Mouse (Mus musculus): ENCODE results near the gene Nin. TPM values are rescaled to one million over a fixed set of nuclear protein-coding genes. Genes with fewer than 3 reads are reported as not detected.

The Nin gene
- polyA plus RNA-seq, 1 experiment, result 0.36 TPM

DNA sequence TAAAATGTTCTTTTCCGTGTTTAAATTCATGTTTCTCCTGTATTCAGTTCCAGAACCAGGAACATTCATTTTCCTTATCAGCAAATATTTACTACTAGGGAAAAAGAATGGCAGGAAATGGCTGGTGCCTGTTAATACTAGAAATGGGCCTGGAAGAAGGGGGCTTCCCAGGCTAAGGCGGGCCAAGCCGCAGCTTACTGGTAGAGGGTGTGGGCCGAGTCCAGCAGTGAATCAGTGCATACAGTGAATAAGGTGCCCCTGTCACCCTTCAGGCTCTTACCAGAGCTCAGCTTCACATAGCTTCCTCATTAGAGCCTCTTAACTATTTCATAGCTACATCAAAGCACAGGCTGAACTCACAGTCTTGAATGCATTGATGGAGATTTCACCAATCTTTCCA lies 89.9 kb downstream of the Nin start:
- H3K36me3 ChIP-seq (ENCODE audit: control insufficient read depth, insufficient read depth, low read length), result no peaks in the 10 kb centered on the region
- TF ChIP-seq POLR2A (IDR thresholded peaks at IDR 0.05; ENCODE audit: control insufficient read depth, low read depth, low read length) (no peak), CTCF (IDR thresholded peaks at IDR 0.05; ENCODE audit: control insufficient read depth, insufficient read depth, insufficient replicate concordance, low read depth, low read length) (no peak)

DNA sequence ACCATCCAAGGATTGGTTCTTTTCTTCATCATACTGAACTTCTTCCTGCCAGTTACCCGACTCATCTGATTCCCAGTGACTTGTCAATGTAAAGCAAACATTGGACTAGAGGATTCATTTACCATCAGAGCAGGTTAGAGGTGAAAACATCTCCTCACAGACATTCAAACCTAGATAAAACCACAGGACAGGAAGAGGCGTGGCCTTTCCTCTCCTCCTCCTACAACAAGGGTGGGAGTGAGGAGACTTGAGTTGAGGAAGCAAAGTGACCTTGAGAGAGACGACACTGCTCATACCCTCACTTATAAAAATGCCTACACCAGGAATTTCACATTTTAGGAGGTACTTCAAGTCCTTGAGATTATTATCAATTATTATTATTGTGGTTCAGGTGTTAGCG lies 95.4 kb downstream of the Nin start:
- no peak overlapping the region for H3K27ac ChIP-seq (ENCODE audit: control insufficient read depth, insufficient read depth, low read depth, low read length)
- no peak overlapping the region for H3K4me3 ChIP-seq (ENCODE audit: control insufficient read depth, low read depth, low read length)
- no peaks in the 10 kb centered on the region for H3K27me3 ChIP-seq (ENCODE audit: control insufficient read depth, insufficient read depth, low read length)
- H3K36me3 ChIP-seq (ENCODE audit: control insufficient read depth, insufficient read depth, low read length), result no peaks in the 10 kb centered on the region
- TF ChIP-seq CTCF (IDR thresholded peaks at IDR 0.05; ENCODE audit: control insufficient read depth, insufficient read depth, insufficient replicate concordance, low read depth, low read length) (no peak), POLR2A (IDR thresholded peaks at IDR 0.05; ENCODE audit: control insufficient read depth, low read depth, low read length) (no peak)
- no peaks in the 10 kb centered on the region for H3K4me1 ChIP-seq (ENCODE audit: control insufficient read depth, insufficient read depth, low read length)

More for the DNA sequence above, 89.9 kb downstream of the Nin start:
- H3K27ac ChIP-seq (ENCODE audit: control insufficient read depth, insufficient read depth, low read depth, low read length), result no peak overlapping the region
- no peak overlapping the region for H3K4me3 ChIP-seq (ENCODE audit: control insufficient read depth, low read depth, low read length)
- no peaks in the 10 kb centered on the region for H3K4me1 ChIP-seq (ENCODE audit: control insufficient read depth, insufficient read depth, low read length)
- H3K27me3 ChIP-seq (ENCODE audit: control insufficient read depth, insufficient read depth, low read length), result no peaks in the 10 kb centered on the region

DNA sequence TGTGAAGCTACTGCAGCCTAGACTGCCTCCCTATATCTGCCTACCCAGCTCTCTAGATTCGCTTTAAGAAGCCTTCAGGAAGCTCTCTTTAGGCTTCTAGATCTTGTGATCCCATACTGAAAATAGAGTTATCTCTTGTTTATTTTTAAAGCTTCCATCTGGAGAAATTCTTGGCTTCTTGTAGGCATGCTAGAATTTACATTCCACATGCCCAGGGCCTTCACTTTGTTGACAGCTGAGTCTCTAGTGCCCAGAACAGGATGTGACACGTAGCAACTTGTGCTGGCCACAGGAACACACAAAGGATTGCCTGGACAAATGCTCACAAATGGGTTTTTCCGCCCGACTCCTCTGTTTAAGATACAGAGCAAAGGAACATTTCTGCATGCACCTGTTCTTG lies 97.6 kb downstream of the Nin start:
- no peak overlapping the region for H3K27ac ChIP-seq (ENCODE audit: control insufficient read depth, insufficient read depth, low read depth, low read length)
- no peaks in the 10 kb centered on the region for H3K36me3 ChIP-seq (ENCODE audit: control insufficient read depth, insufficient read depth, low read length)
- H3K4me3 ChIP-seq (ENCODE audit: control insufficient read depth, low read depth, low read length), result no peak overlapping the region
- H3K4me1 ChIP-seq (ENCODE audit: control insufficient read depth, insufficient read depth, low read length), result no peaks in the 10 kb centered on the region
- H3K27me3 ChIP-seq (ENCODE audit: control insufficient read depth, insufficient read depth, low read length), result no peaks in the 10 kb centered on the region
- TF ChIP-seq POLR2A (IDR thresholded peaks at IDR 0.05; ENCODE audit: control insufficient read depth, low read depth, low read length) (no peak), CTCF (IDR thresholded peaks at IDR 0.05; ENCODE audit: control insufficient read depth, insufficient read depth, insufficient replicate concordance, low read depth, low read length) (no peak)

DNA sequence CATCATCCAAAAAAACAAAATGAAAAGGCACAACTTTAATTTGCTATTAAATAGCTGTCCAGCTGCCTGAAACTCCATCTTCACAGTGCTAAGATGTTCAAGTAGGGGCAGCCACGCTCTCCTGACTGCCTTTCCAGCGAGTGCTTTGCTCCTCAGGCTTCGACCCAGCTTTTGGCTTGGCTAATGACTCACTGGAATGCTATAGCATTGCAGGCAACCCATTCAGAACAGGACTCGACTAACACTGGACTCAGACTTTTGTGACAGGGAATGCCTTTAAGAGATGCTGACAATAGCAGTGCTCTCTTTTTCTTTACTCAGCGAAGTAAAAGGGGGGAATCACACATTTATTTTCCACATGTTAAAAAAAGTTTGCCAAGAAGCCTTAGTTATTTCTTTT lies 101.8 kb downstream of the Nin start:
- no peak overlapping the region for H3K4me3 ChIP-seq (ENCODE audit: control insufficient read depth, low read depth, low read length)
- H3K27me3 ChIP-seq (ENCODE audit: control insufficient read depth, insufficient read depth, low read length), result no peaks in the 10 kb centered on the region
- H3K27ac ChIP-seq (ENCODE audit: control insufficient read depth, insufficient read depth, low read depth, low read length), result no peak overlapping the region
- no peaks in the 10 kb centered on the region for H3K4me1 ChIP-seq (ENCODE audit: control insufficient read depth, insufficient read depth, low read length)
- TF ChIP-seq POLR2A (IDR thresholded peaks at IDR 0.05; ENCODE audit: control insufficient read depth, low read depth, low read length) (no peak), CTCF (IDR thresholded peaks at IDR 0.05; ENCODE audit: control insufficient read depth, insufficient read depth, insufficient replicate concordance, low read depth, low read length) (no peak)
- H3K36me3 ChIP-seq (ENCODE audit: control insufficient read depth, insufficient read depth, low read length), result no peaks in the 10 kb centered on the region

DNA sequence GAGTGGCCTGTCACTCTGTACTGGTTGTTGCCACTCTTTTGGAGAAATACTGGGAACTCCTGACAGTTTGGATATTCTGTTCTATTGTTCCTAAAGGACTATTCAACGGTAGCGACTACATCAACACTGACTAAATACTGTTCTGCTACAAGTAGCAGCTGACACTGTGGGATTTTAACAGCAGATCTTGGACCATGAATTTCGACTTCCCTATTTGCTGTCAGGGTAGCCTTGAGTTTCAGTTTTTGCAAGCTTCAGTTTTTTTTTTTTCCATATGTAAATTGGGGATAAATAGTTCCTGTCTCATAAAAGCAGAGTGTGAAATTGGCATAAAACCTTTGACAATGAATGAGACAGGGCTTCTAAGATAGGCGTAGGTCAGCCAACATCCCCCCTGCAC lies 103.2 kb downstream of the Nin start:
- Histone ChIP-seq H3K27me3 (ENCODE audit: control insufficient read depth, insufficient read depth, low read length) (no peaks in the 10 kb centered on the region), H3K4me1 (ENCODE audit: control insufficient read depth, insufficient read depth, low read length) (no peaks in the 10 kb centered on the region), H3K27ac (ENCODE audit: control insufficient read depth, insufficient read depth, low read depth, low read length) (no peak overlapping the region), H3K36me3 (ENCODE audit: control insufficient read depth, insufficient read depth, low read length) (no peaks in the 10 kb centered on the region), H3K4me3 (ENCODE audit: control insufficient read depth, low read depth, low read length) (no peak overlapping the region)
- TF ChIP-seq POLR2A (IDR thresholded peaks at IDR 0.05; ENCODE audit: control insufficient read depth, low read depth, low read length), result no peak
- no peak for TF ChIP-seq CTCF (IDR thresholded peaks at IDR 0.05; ENCODE audit: control insufficient read depth, insufficient read depth, insufficient replicate concordance, low read depth, low read length)

DNA sequence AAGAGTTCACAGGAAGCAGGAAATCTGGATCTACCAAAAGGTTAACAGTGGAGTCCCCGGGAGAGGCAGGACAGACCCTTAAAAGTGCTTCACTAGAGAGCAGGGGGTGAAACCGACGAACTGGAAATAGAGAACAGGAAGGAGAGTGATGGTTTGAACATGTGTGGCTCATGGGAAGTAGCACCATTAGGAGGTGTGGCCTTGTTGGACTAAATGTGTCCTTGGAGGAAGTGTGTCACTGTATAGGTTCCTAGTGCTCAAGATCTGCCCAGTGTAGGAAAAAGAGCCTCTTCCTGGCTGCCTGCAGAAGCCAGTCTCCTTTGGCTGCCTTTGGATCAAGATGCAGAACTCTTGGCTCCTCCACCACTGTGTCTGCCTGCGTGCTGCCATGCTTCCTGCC lies 108.4 kb downstream of the Nin start:
- TF ChIP-seq CTCF (IDR thresholded peaks at IDR 0.05; ENCODE audit: control insufficient read depth, insufficient read depth, insufficient replicate concordance, low read depth, low read length) (no peak), POLR2A (IDR thresholded peaks at IDR 0.05; ENCODE audit: control insufficient read depth, low read depth, low read length) (no peak)
- H3K27ac ChIP-seq (ENCODE audit: control insufficient read depth, insufficient read depth, low read depth, low read length), result no peak overlapping the region
- no peaks in the 10 kb centered on the region for H3K4me1 ChIP-seq (ENCODE audit: control insufficient read depth, insufficient read depth, low read length)
- no peak overlapping the region for H3K4me3 ChIP-seq (ENCODE audit: control insufficient read depth, low read depth, low read length)
- no peaks in the 10 kb centered on the region for H3K27me3 ChIP-seq (ENCODE audit: control insufficient read depth, insufficient read depth, low read length)
- H3K36me3 ChIP-seq (ENCODE audit: control insufficient read depth, insufficient read depth, low read length), result no peaks in the 10 kb centered on the region

DNA sequence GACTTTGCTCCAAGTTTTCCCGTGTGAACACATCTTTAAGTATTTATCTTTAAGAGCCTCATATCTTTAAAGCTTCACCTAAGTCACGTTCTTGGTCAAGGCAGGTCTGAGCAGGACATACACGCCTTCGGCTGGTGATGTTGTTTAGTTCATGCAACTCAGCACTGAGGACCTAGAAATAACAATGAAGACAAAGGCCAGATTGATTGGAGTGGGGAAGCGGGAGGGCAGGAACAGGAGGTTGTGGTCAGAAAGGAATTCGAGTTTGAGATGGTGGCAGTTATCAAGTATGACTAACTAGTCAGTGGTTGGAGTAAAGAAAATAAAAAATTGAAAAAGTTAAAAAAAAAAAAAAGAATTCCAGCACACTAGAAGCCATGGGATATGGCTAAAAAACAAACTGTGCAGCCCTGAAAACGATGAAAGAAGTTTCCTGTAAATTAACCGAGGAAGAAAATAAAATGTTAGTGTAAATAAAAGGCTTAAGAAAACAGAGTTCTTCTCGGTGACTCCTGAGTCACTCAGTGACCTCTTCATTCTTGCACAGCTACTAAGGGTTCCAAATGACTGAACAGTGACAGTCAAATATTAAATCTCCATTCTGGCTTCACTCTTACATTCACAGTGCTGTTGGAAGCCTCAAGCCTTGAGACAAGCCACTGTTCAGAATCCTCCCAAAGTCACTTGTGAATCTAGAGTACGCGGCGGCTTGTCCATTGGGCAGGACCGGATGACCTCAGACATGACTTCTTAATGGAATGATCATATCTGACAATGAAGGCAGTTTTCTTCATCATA lies 115.1 kb downstream of the Nin start:
- Histone ChIP-seq H3K4me1 (ENCODE audit: control insufficient read depth, insufficient read depth, low read length) (no peaks in the 10 kb centered on the region), H3K27me3 (ENCODE audit: control insufficient read depth, insufficient read depth, low read length) (no peaks in the 10 kb centered on the region), H3K27ac (ENCODE audit: control insufficient read depth, insufficient read depth, low read depth, low read length) (no peak overlapping the region), H3K4me3 (ENCODE audit: control insufficient read depth, low read depth, low read length) (no peak overlapping the region), H3K36me3 (ENCODE audit: control insufficient read depth, insufficient read depth, low read length) (no peaks in the 10 kb centered on the region)
- TF ChIP-seq POLR2A (IDR thresholded peaks at IDR 0.05; ENCODE audit: control insufficient read depth, low read depth, low read length), result no peak
- TF ChIP-seq CTCF (IDR thresholded peaks at IDR 0.05; ENCODE audit: control insufficient read depth, insufficient read depth, insufficient replicate concordance, low read depth, low read length), result no peak
